Mouse (Mus musculus): ENCODE data around the gene Hbq1a.
"Not testable (repeated sequence)": the region's sequence is repeated elsewhere in the genome, so short reads cannot be mapped to it uniquely, and the experiment has no call there.

Hbq1a gene

GRCm38 (mm10) chr11:32284582-32284981, 15.3 kb upstream of the Hbq1a start:
- DNase-seq (ENCODE audit: inconsistent age in 2 of 2, low spot score in 1 of 2): not testable (repeated sequence)

- DNase-seq (ENCODE audit: inconsistent age in 2 of 2, low spot score in 1 of 2): no peak
Observed at GRCm38 (mm10) chr11:32285031-32285775, 14.7 kb upstream of the Hbq1a start.

GRCm38 (mm10) chr11:32285887-32286286, 14.0 kb upstream of the Hbq1a start:
- not testable (repeated sequence) for DNase-seq (ENCODE audit: inconsistent age in 2 of 2, low spot score in 1 of 2)

GRCm38 (mm10) chr11:32286695-32287492, 13.0 kb upstream of the Hbq1a start, which contains the start of gene Hbq1b:
Gene Hbq1b (plus strand): TSS chr11:32286965.
- peak; percentile 77 to 92 for DNase-seq (ENCODE audit: inconsistent age in 2 of 2, low spot score in 1 of 2)

GRCm38 (mm10) chr11:32287493-32287825, 12.4 kb upstream of the Hbq1a start:
- no peak for DNase-seq (ENCODE audit: inconsistent age in 2 of 2, low spot score in 1 of 2)

- not testable (repeated sequence) for DNase-seq (ENCODE audit: inconsistent age in 2 of 2, low spot score in 1 of 2)
Observed at GRCm38 (mm10) chr11:32292819-32293218, 7.0 kb upstream of the Hbq1a start.

- not testable (repeated sequence) for DNase-seq (ENCODE audit: inconsistent age in 2 of 2, low spot score in 1 of 2)
Observed at GRCm38 (mm10) chr11:32293479-32293878, 6.4 kb upstream of the Hbq1a start.

- not testable (repeated sequence) for DNase-seq (ENCODE audit: inconsistent age in 2 of 2, low spot score in 1 of 2)
Observed at GRCm38 (mm10) chr11:32296203-32296602, 3.7 kb upstream of the Hbq1a start, which contains the start of gene Hba-a2. Gene Hba-a2 (plus strand): TSS chr11:32296489.

GRCm38 (mm10) chr11:32297417-32297816, 2.5 kb upstream of the Hbq1a start:
- not testable (repeated sequence) for DNase-seq (ENCODE audit: inconsistent age in 2 of 2, low spot score in 1 of 2)

GRCm38 (mm10) chr11:32297866-32298531, 1.9 kb upstream of the Hbq1a start:
- DNase-seq (ENCODE audit: inconsistent age in 2 of 2, low spot score in 1 of 2): no peak

GRCm38 (mm10) chr11:32298532-32298918, 1.3 kb upstream of the Hbq1a start:
- no peak for DNase-seq (ENCODE audit: inconsistent age in 2 of 2, low spot score in 1 of 2)

GRCm38 (mm10) chr11:32300279-32301267, 704 bp downstream of the Hbq1a start:
- no peak for DNase-seq (ENCODE audit: inconsistent age in 2 of 2, low spot score in 1 of 2)

GRCm38 (mm10) chr11:32301506-32301905, 1.6 kb downstream of the Hbq1a start:
- no peak for DNase-seq (ENCODE audit: inconsistent age in 2 of 2, low spot score in 1 of 2)

- DNase-seq (ENCODE audit: inconsistent age in 2 of 2, low spot score in 1 of 2): no peak
Observed at GRCm38 (mm10) chr11:32302824-32303419, 3.1 kb downstream of the Hbq1a start.

GRCm38 (mm10) chr11:32303455-32303854, 3.6 kb downstream of the Hbq1a start:
- no peak for DNase-seq (ENCODE audit: inconsistent age in 2 of 2, low spot score in 1 of 2)

- DNase-seq (ENCODE audit: inconsistent age in 2 of 2, low spot score in 1 of 2): no peak
Observed at GRCm38 (mm10) chr11:32307006-32307405, 7.1 kb downstream of the Hbq1a start.

GRCm38 (mm10) chr11:32309446-32309845, 9.6 kb downstream of the Hbq1a start:
- DNase-seq (ENCODE audit: inconsistent age in 2 of 2, low spot score in 1 of 2): no peak

GRCm38 (mm10) chr11:32309928-32310327, 10.1 kb downstream of the Hbq1a start:
- DNase-seq (ENCODE audit: inconsistent age in 2 of 2, low spot score in 1 of 2): no peak

- no peak for DNase-seq (ENCODE audit: inconsistent age in 2 of 2, low spot score in 1 of 2)
Observed at GRCm38 (mm10) chr11:32316009-32316408, 16.1 kb downstream of the Hbq1a start.
